Mouse (Mus musculus) cortical plate, adult 2 months (tissue): ENCODE measurements around the gene Incenp.

Source experiments
- CTCF ChIP-seq: fragments of 200-500 bp; IDR thresholded peaks from 2 replicates; pipeline ENCODE4 v1.5.1; 2011; ENCODE audit warnings: mild to moderate bottlenecking, control low read depth, low read length; ENCODE audit not compliant: insufficient read depth; ENCODE audit errors: extremely low read depth
- POLR2A ChIP-seq: fragments of 200-500 bp; IDR thresholded peaks from 2 replicates; pipeline ENCODE4 v1.6.1; 2011; ENCODE audit warnings: mild to moderate bottlenecking, low read length, control low read depth; ENCODE audit not compliant: insufficient read depth; ENCODE audit errors: extremely low read depth

GRCm38 (mm10) chr19:9918176-9918861, 19.0 kb upstream of the Incenp start:
- TF ChIP-seq CTCF: no peak
- no peak for TF ChIP-seq POLR2A
